Mouse (Mus musculus) cerebellum, postnatal 10 days (tissue): ENCODE data around the gene Galk1.

Source experiments
- DNase-seq, 2 experiments: peaks; one replicate each; pipeline ENCODE4 v3.0.0; 2021; ENCODE audit warnings: mixed read lengths in 2 of 2

Gene Galk1

GRCm38 (mm10) chr11:116012262-116012947 lies at the start of gene Galk1:
Gene Galk1, minus strand, starts transcription at chr11:116012719.
- peak; percentile 81 to 89 for DNase-seq

DNA sequence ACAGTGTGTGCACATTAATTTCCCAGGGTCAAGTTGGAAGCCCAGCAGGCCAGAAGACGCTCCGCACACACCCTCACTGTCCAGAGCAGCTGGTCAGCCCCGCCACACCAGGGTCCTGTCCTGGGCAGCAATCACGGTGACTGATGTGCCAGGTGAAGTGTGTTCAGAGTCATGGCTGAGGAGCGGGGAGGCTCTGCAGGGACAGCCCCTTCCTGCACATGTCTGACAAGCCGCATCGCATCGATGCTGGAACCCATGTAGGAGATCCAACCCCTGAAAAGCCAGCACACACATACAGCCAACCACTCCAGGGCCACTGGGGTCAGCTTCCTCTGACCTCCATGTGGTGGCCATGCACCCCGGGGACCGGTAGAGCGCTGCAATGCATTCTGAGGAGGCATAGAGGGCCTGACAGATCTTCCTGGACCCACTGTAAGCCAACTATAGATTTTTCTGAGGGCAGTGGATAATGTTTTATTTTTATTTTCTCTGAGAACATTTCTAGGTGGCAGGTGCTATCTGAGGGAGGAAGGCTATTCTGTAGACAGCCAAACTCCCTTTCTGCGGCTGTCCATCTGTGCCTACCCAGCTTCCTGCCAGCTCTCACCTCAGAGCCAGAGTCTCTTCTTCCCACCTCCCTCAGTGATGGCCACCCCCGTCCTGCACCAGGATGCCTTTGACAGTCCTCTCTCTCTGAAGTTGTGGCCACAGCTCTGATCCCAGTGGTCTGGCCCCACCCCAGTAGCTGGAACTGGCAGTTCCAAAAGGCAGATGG lies 49.3 kb upstream of the Galk1 start:
- peak; percentile 76 to 81 for DNase-seq

DNA sequence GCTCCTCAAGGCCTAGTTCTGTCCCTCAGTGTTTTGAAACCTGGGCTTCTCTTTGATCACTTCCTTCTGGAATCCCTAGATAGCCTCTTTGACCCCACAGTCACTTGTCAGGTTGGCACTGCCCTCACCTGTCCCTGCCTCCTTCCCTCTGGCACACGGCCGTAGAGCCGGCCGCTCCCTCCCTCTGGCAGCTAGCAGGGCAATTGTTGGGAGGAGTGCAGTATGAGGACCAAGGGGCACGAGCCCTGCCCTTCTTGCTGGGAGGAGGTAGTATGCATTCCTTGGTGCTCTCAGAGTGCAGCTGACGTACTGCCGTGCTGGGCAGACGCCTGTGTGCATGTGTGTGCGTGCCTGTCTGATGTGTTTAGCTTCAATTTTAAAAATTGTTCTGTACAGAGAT lies 48.1 kb upstream of the Galk1 start:
- no peak for DNase-seq

- no peak for DNase-seq
These were observed 47.1 kb upstream of the Galk1 start for GRCm38 (mm10) chr11:116059691-116060025.

DNA sequence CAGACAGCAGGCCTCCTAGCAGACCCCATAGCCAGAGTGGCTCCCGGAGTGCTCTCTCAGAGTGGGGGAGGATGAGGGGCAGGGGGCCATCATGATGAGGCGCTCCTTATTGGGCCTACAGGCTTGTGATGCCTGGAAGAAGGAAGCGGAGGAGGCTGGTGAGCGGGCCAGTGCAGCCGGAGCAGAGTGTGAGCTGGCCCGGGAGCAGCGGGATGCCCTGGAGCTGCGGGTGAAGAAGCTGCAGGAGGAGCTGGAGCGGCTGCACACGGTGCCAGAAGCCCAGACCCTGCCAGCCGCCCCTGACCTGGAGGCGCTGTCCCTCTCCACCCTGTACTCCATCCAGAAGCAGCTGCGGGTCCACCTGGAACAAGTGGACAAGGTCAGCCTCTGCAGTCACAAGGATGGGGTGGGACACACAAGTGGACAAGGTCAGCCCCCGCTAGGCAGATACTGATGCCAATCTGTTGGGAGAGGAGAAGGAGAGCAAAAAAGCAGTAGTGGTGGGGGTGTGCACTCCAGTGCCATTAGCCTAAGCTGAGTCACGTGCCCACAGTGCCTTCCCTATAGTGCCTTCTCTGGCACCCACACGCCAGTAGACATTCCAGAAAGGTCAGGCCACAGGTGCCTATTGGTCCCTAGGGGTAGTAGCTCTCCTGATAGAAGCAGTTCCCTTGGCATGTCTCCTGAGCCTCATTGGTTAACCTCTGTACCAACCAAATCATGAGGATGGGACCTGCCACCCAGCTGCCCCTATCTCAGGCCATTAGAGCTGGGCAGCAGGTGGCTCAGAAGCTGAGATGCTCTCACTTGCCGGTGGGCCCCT lies 46.6 kb upstream of the Galk1 start:
- no peak for DNase-seq

- peak; percentile 52 to 54 for DNase-seq
These were observed 45.6 kb upstream of the Galk1 start for GRCm38 (mm10) chr11:116058022-116058614.

GRCm38 (mm10) chr11:116057237-116057881 lies 44.8 kb upstream of the Galk1 start:
- no peak for DNase-seq

- no peak for DNase-seq
These were observed 43.4 kb upstream of the Galk1 start for GRCm38 (mm10) chr11:116055873-116056272.

DNA sequence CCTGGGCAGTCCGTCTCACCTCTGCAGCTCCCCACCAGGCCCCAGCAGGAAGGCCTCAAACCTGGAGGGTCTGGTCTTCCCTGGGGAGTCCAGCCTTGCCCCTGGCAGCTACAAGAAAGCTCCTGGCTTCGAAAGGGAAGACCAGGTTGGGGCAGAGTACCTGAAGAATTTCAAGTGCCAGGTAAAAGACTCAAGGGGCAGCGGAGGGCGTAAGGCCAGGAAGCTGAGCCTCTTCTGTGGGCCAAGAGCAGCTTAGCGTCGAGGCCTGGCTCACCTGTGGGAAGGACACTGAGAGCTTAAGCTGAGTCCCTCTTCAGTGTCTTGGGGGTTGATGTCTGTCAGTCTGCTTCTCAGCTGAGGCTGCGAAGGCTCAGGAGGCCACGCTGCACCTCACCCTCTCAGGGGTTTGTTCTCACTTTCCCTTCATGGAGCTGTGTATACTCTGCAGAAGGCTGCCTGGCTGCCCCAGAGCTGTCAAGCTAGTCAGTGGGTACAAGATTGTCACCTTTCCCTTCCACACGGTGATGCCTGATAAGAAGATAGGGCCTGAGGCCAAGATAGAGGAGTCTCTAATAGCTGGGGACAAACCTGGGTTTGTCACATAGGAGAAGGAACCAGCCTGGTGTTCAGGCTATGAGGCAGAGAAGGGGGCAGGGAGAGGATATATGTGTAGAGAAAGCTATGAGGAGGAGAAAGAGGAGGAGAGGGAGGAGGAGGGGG lies 41.2 kb upstream of the Galk1 start:
- DNase-seq = no peak

- no peak for DNase-seq
These were observed 37.7 kb upstream of the Galk1 start for GRCm38 (mm10) chr11:116050196-116050595.

DNA sequence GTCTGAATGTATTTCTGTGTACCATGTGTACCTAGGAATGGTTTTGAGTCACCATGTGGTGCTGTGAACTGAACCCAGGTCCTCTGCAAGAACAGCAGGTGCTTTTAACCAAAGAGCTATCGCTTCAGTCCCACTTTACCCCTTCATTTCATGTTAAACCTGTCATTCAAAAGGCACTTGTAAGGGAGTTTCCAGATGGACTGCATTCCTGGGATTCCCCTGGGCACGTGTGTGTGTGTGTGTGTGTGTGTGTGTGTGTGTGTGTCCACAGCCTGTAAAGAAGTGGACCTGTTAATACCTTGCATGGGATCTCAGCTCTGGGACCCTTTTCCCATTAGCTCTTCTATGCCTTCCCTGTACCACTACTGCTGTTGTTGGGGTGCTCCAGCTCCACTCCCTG lies 37.1 kb upstream of the Galk1 start:
- DNase-seq = no peak

DNA sequence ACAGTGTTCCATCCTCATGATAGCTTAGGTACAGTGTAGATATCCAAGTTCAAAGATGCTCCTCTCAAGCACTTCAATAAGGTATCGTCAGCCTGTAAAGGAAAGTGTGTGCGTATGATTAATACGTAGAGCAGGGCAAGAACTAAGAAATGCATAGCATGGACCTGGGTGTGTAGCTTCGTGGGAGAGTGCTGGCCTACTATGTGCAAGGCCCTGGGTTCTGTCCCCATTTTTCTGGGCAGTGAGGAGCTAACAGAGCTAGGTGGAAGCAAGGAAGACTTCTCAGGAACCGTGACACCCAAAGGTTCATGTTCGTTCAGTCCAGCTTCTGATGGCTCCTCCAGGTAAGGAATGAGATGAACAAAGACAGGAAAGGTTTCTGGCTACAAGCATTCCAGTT lies 32.7 kb upstream of the Galk1 start:
- no peak for DNase-seq

DNA sequence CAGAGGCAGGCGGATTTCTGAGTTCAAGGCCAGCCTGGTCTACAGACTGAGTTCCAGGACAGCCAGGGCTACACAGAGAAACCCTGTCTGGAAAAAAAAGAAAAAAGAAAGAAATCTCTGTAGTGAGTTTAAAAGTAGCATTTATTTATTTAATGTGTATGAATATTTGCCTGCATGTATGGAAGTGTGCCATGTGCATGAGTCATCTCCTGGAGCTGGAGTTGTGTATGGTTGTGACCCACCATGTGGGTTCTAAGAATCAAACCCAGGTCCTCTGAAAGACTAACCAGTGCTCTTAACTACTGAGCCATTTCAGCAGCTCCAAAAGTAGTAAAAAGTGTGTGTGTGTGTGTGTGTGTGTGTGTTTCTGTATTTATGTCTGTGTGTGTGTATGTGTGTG lies 30.8 kb upstream of the Galk1 start:
- DNase-seq = no peak

GRCm38 (mm10) chr11:116042372-116043138 lies 30.0 kb upstream of the Galk1 start:
- no peak for DNase-seq

DNA sequence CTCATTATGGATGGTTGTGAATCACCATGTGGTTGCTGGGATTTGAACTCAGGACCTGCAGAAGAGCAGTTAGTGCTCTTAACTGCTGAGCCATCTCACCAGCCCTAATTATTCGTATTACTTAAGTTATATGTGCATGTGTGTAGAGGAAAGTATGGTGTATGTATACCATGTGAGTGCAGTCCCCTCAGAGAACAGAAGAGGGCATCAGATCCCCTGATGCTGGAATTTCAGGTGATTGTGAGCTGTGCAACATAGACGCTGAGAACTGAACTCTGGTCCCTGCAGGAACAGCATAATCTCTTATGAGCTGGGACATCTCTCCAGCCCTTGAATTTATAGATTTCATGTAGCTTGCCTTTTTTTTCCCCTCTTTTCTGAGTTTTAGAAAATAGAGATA lies 29.3 kb upstream of the Galk1 start:
- no peak for DNase-seq

GRCm38 (mm10) chr11:116040593-116040992 lies 28.1 kb upstream of the Galk1 start:
- DNase-seq = no peak

GRCm38 (mm10) chr11:116037826-116038225 lies 25.3 kb upstream of the Galk1 start:
- DNase-seq = no peak

DNA sequence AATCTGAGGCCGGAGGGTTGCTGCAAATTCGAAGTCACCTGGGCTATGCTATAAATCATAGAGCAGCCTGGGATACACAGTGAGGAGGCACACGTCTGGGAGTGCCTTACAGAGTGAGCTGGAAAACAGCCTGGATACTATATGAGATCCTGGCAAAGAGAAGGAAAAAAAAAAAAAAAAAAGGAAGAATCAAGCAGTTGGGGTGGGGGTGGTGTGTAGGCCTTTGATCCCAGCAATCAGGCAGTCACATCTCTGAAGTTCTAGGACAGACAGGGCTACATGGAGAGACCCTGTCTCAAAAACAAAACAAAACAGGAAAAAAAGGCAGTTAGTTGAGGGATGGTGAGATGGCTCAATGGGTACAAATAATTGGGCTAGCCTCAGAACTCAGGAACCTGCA lies 24.2 kb upstream of the Galk1 start:
- no peak for DNase-seq

DNA sequence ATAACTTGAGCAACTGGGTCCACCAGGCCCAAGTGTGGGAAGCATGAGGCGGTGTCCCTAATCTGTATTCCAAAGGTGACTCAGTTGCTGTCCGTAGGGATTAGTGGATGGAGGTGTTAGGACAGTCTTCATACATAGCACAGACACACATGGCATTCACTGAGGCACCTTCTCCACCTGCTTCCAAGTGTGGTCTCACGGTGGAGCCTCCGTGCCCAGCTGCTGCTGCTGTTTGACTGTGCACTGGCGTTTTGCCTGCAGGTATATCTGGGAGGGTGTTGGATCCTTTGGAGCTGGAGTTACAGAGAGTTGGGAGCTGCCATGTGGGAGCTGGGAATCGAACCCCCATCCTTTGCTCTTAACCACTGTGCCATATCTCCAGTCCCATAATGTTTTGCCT lies 22.1 kb upstream of the Galk1 start:
- DNase-seq = no peak

- DNase-seq = peak; percentile 53 to 65
These were observed 18.7 kb upstream of the Galk1 start for GRCm38 (mm10) chr11:116030898-116031845.
